Mouse (Mus musculus): ENCODE data around the gene Scimp.

DNA sequence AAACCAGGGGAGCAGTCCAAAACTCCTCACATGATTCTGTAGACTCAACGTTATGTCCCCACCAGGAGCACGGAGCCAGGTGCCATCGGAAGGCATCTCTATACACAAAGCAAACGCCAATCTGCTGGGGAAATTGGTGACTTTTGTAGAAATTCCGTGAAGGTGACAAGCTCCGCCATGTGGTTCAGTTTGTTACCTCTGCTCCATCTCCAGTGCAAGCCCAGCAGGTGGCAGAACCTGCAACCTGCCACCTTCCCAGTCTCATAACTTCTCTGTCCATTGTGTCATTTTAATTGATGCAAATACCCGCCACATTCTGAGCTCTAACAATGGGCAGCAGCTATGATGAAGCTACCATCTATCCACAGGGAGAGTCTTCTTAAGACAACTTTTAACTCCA, 57.4 kb downstream of the Scimp start:
- TF ChIP-seq CTCF (IDR thresholded peaks at IDR 0.05; ENCODE audit: insufficient read depth, low read length) (no peak), POLR2A (IDR thresholded peaks at IDR 0.05; ENCODE audit: borderline replicate concordance, extremely low read depth, low read depth, low read length) (no peak)

All from lung, adult 2 months (tissue).